Mouse (Mus musculus) limb, embryonic 12.5 days (tissue): ENCODE measurements around the gene Olfr1002. TPM values are rescaled to one million over a fixed set of nuclear protein-coding genes. Genes with fewer than 3 reads are reported as not detected.
"Not testable (repeated sequence)": the region's sequence is repeated elsewhere in the genome, so short reads cannot be mapped to it uniquely, and the experiment has no call there.

Experiments
- ATAC-seq: fragments of 200-750 bp; cut with Nextera tagmentation; 2 replicates; pipeline ENCODE4 v1.8.0; 2017; ENCODE audit warnings: low read depth, moderate TSS enrichment; ENCODE audit not compliant: insufficient number of reproducible peaks, insufficient read depth, low FRiP score, low TSS enrichment
- H3K27ac ChIP-seq: fragments of 300-500 bp; sonication (generic); 2 replicates; pipeline ENCODE4 v1.5.1; 2016; ENCODE audit warnings: mild to moderate bottlenecking, moderate library complexity
- H3K27me3 ChIP-seq: fragments of 300-500 bp; sonication (generic); 2 replicates; pipeline ENCODE4 v1.6.1; 2016; ENCODE audit warnings: mild to moderate bottlenecking, moderate library complexity
- H3K36me3 ChIP-seq: fragments of 300-500 bp; sonication (generic); 2 replicates; pipeline ENCODE4 v1.6.1; 2016; ENCODE audit warnings: mild to moderate bottlenecking, moderate library complexity
- H3K4me1 ChIP-seq: fragments of 300-500 bp; sonication (generic); replicated peaks from 2 replicates; pipeline ENCODE4 v1.6.1; 2016
- H3K4me2 ChIP-seq: fragments of 300-500 bp; sonication (generic); 2 replicates; pipeline ENCODE4 v1.6.1; 2016; ENCODE audit warnings: mild to moderate bottlenecking, moderate library complexity
- H3K4me3 ChIP-seq: fragments of 300-500 bp; sonication (generic); replicated peaks from 2 replicates; pipeline ENCODE4 v1.5.1; 2016; ENCODE audit warnings: mild to moderate bottlenecking
- H3K9ac ChIP-seq: fragments of 300-500 bp; sonication (generic); replicated peaks from 2 replicates; pipeline ENCODE4 v1.6.1; 2016; ENCODE audit warnings: mild to moderate bottlenecking, moderate library complexity
- H3K9me3 ChIP-seq: fragments of 300-500 bp; sonication (generic); 2 replicates; pipeline ENCODE4 v1.6.1; 2016; ENCODE audit warnings: mild to moderate bottlenecking, moderate library complexity
- WGBS: fragments of 180-500 bp; shearing (Covaris S2); methylation state at CpG from one replicate; pipeline ENCODE4 v1.1.7; 2016; 5-methylcytosine and 5-hydroxymethylcytosine counted together
- polyA plus RNA-seq: library from polyadenylated mRNA; unstranded; fragments of >200 nt; fragmentation: Nextera tagmentation; extraction: Ambion mirVana; gene quantifications from 2 replicates; pipeline ENCODE4 v1.2.1, GENCODE M21; 2016

The Olfr1002 gene
- polyA plus RNA-seq = not detected in 2 replicates

DNA sequence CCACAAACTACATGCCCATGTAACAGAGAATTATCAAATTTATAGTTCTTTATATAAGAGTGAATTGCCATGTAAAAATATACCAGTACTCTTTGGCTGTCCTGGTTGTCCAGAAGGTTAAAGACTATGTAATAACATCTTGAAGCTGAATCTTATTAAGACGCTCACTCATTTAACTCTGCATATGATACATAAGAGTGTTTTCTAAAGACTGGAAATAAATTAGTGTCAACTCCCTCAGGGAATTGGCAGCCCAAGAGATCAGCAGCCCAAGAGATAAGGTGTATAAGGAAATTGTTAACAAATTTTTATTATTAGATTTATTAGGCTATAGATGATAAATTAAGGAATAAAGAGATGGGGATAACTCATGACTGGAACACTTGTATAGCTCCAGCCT lies at the start of gene Olfr1002:
Gene Olfr1002 (minus strand): TSS at position 101 of the 400 bp plus-strand sequence.
- no peak within 1 kb of the TSS for H3K4me2 ChIP-seq
- H3K27ac ChIP-seq = no peak within 1 kb of the TSS
- no peak within 1 kb of the TSS for H3K9ac ChIP-seq
- ATAC-seq = no peak
- 93% methylated on average over 1 of the region's 1 CpGs for WGBS
- no peaks in the 10 kb centered on the region for H3K27me3 ChIP-seq
- H3K4me3 ChIP-seq = no peak within 1 kb of the TSS
- no peaks in the 10 kb centered on the region for H3K9me3 ChIP-seq
- no peaks in the 10 kb centered on the region for H3K36me3 ChIP-seq
- H3K4me1 ChIP-seq = no peaks in the 10 kb centered on the region

DNA sequence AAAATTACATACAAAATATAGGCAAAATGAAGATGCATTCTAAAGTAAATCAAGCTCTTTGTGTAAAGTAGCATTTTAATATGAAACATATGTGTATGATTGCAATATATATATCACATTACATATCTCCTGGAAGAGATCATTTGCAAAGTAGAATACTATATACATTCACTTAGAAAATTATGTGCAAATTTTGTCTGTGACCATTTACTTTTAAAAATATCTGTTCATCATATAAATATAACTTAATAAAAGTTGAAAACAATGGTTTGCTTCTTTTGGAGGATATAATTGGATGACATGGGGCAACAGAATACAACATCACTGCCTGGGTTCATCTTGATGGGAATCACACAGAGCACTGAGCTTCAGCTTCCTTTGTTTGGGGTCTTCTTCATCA lies 38.6 kb upstream of the Olfr1002 start, which contains the start of gene Olfr1008:
Gene Olfr1008 (plus strand): TSS at position 301 of the 400 bp plus-strand sequence.
- Histone ChIP-seq H3K36me3 (no peaks in the 10 kb centered on the region), H3K27me3 (no peaks in the 10 kb centered on the region), H3K4me2 (no peak within 1 kb of the TSS), H3K27ac (no peak within 1 kb of the TSS), H3K4me3 (no peak within 1 kb of the TSS), H3K9me3 (peaks cover 4% of the 10 kb centered on the region; the same call in 1 of the 2 replicates), H3K9ac (no peak within 1 kb of the TSS), H3K4me1 (no peaks in the 10 kb centered on the region)
- no peak for ATAC-seq

DNA sequence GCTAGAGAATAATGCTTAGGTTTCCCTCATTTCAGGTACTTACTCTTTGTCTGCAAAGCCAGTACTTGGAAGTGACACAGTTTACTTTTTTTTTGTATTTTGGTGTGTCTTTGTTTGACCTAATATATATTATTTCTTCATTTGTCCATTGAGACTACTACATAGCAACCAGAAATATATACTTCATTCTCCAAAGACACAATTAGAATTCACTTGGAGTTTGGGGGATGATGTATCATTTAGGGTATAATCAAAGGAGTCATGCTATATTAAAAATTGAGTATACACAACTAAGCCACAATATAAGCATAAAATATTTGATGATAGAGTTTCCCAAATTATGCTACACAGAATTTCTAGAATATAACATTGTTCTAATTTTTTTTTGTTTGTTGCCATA lies 28.2 kb upstream of the Olfr1002 start, which contains the start of gene Olfr1006:
Gene Olfr1006 (minus strand): TSS at position 101 of the 400 bp plus-strand sequence.
- Histone ChIP-seq H3K4me2 (no peak within 1 kb of the TSS), H3K4me3 (no peak within 1 kb of the TSS), H3K27me3 (no peaks in the 10 kb centered on the region), H3K4me1 (no peaks in the 10 kb centered on the region), H3K9ac (no peak within 1 kb of the TSS), H3K9me3 (no peaks in the 10 kb centered on the region), H3K36me3 (no peaks in the 10 kb centered on the region), H3K27ac (no peak within 1 kb of the TSS)
- no peak for ATAC-seq

DNA sequence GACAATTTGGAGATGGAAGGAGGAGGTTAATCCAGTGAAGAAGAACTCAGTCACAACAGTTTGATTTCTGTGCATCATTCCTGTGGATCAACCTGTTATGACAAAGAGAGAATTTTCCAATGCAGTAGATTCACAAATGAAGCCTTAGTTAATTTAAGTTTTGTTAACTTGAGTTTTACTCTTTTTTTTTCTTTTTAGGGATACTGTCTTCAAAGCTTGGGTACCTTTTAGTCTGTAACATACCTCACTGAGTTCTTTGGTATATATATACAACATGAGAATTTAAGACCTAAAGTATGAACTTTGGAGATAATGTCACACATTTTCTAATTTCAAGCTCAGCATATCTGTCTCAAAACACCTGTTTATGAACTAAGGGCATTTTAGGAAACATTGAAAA lies 13.9 kb upstream of the Olfr1002 start, which contains the start of gene Olfr154:
Gene Olfr154 (minus strand): TSS at position 101 of the 400 bp plus-strand sequence.
- not testable (repeated sequence) for H3K27me3 ChIP-seq, H3K9ac ChIP-seq, ATAC-seq, H3K4me3 ChIP-seq, H3K9me3 ChIP-seq, H3K27ac ChIP-seq, H3K4me1 ChIP-seq, H3K36me3 ChIP-seq, H3K4me2 ChIP-seq

DNA sequence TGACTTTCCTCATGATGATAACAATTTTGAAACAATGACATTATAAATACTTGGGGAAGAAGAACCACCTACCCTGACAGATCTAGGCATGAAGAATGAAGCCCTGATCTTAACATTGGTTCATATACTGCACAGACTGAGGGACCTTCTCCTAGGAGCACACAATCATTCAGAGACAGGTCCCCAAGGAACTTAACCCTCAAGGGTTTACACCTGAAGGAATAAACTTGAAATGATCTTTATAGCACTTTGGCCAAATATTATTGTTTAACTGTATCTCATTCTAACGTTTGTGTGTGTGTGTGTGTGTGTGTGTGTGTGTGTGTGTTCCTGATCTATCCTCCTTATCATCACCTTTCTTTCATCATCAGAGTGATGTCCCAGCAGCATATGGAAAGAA lies 38.7 kb downstream of the Olfr1002 start, which contains the start of gene Olfr1000:
Gene Olfr1000 (minus strand): TSS at position 101 of the 400 bp plus-strand sequence.
- Histone ChIP-seq H3K27ac (no peak within 1 kb of the TSS), H3K4me1 (no peaks in the 10 kb centered on the region), H3K4me3 (no peak within 1 kb of the TSS), H3K9ac (no peak within 1 kb of the TSS), H3K4me2 (no peak within 1 kb of the TSS), H3K36me3 (no peaks in the 10 kb centered on the region), H3K9me3 (no peaks in the 10 kb centered on the region), H3K27me3 (no peaks in the 10 kb centered on the region)
- no peak for ATAC-seq
- WGBS = 53% methylated on average over 1 of the region's 1 CpGs

Other genes with a start within 250 kb of the Olfr1002 start
- gene Olfr992, start 241.2 kb downstream of the Olfr1002 start, polyA plus RNA-seq = not detected in 2 replicates
- gene Olfr993, start 235.8 kb downstream of the Olfr1002 start, polyA plus RNA-seq = not detected in 2 replicates
- not detected in 2 replicates for gene Olfr994, start 214.3 kb downstream of the Olfr1002 start, polyA plus RNA-seq
- not detected in 2 replicates for gene Olfr995, start 207.1 kb downstream of the Olfr1002 start, polyA plus RNA-seq
- gene 4833423E24Rik, start 131.7 kb downstream of the Olfr1002 start, polyA plus RNA-seq = not detected in 2 replicates
- not detected in 2 replicates for gene Olfr996, start 71.5 kb downstream of the Olfr1002 start, polyA plus RNA-seq
- not detected in 2 replicates for gene Olfr998, start 61.8 kb downstream of the Olfr1002 start, polyA plus RNA-seq
- not detected in 2 replicates for gene Olfr1000, start 38.8 kb downstream of the Olfr1002 start, polyA plus RNA-seq
- not detected in 2 replicates for gene Olfr154, start 13.8 kb upstream of the Olfr1002 start, polyA plus RNA-seq
- gene Olfr1006, start 28.1 kb upstream of the Olfr1002 start, polyA plus RNA-seq = not detected in 2 replicates
- not detected in 2 replicates for gene Olfr1008, start 38.7 kb upstream of the Olfr1002 start, polyA plus RNA-seq
- gene Olfr1009, start 64.7 kb upstream of the Olfr1002 start, polyA plus RNA-seq = not detected in 2 replicates
- gene Olfr1012, start 112.1 kb upstream of the Olfr1002 start, polyA plus RNA-seq = not detected in 2 replicates
- gene Olfr1013, start 116.4 kb upstream of the Olfr1002 start, polyA plus RNA-seq = not detected in 2 replicates
- gene Olfr1014, start 122.0 kb upstream of the Olfr1002 start, polyA plus RNA-seq = not detected in 2 replicates
- not detected in 2 replicates for gene Olfr1015, start 131.3 kb upstream of the Olfr1002 start, polyA plus RNA-seq
- not detected in 2 replicates for gene Olfr1016, start 151.8 kb upstream of the Olfr1002 start, polyA plus RNA-seq
- gene Olfr1018, start 167.8 kb upstream of the Olfr1002 start, polyA plus RNA-seq = not detected in 2 replicates
- not detected in 2 replicates for gene Olfr1019, start 194.8 kb upstream of the Olfr1002 start, polyA plus RNA-seq
- gene Olfr1020, start 196.3 kb upstream of the Olfr1002 start, polyA plus RNA-seq = not detected in 2 replicates
- not detected in 2 replicates for gene Olfr1022, start 217.9 kb upstream of the Olfr1002 start, polyA plus RNA-seq
- not detected in 2 replicates for gene Olfr1023, start 234.9 kb upstream of the Olfr1002 start, polyA plus RNA-seq